Mouse (Mus musculus) midbrain, embryonic 11.5 days (tissue): ENCODE results near the gene Prokr2. TPM values are rescaled to one million over a fixed set of nuclear protein-coding genes. Genes with fewer than 3 reads are reported as not detected.
"Not testable (repeated sequence)": the region's sequence is repeated elsewhere in the genome, so short reads cannot be mapped to it uniquely, and the experiment has no call there.

ENCODE experiments used
- ATAC-seq: fragments of 200-750 bp; cut with Nextera tagmentation; 2 replicates; pipeline ENCODE4 v1.8.0; 2017; ENCODE audit warnings: moderate TSS enrichment, moderate library complexity; ENCODE audit not compliant: low FRiP score
- DNase-seq: peaks from one replicate; pipeline ENCODE4 v3.0.0; 2015; ENCODE audit warnings: low spot score; ENCODE audit errors: missing footprints
- H3K27ac ChIP-seq: fragments of 300-500 bp; sonication (generic); 2 replicates; pipeline ENCODE4 v1.5.1; 2014; ENCODE audit warnings: low read depth, low read length
- H3K27me3 ChIP-seq: fragments of 300-500 bp; sonication (generic); 2 replicates; pipeline ENCODE4 v1.6.1; 2014; ENCODE audit warnings: mild to moderate bottlenecking, low read length, moderate library complexity, mixed read lengths; ENCODE audit not compliant: control insufficient read depth, insufficient read depth
- H3K36me3 ChIP-seq: fragments of 300-500 bp; sonication (generic); 2 replicates; pipeline ENCODE4 v1.6.1; 2014; ENCODE audit warnings: mild to moderate bottlenecking, low read length, moderate library complexity, mixed read lengths; ENCODE audit not compliant: control insufficient read depth, insufficient read depth
- H3K4me1 ChIP-seq: fragments of 300-500 bp; sonication (generic); 2 replicates; pipeline ENCODE4 v1.6.1; 2014; ENCODE audit warnings: low read length; ENCODE audit not compliant: control insufficient read depth, insufficient read depth
- H3K4me2 ChIP-seq: fragments of 300-500 bp; sonication (generic); 2 replicates; pipeline ENCODE4 v1.6.1; 2014; ENCODE audit warnings: mild to moderate bottlenecking, moderate library complexity
- H3K4me3 ChIP-seq: fragments of 300-500 bp; sonication (generic); 2 replicates; pipeline ENCODE4 v1.5.1; 2014; ENCODE audit warnings: low read depth, low read length
- H3K9ac ChIP-seq: fragments of 300-500 bp; sonication (generic); 2 replicates; pipeline ENCODE4 v1.6.1; 2014; ENCODE audit warnings: low read length
- H3K9me3 ChIP-seq: fragments of 300-500 bp; sonication (generic); 2 replicates; pipeline ENCODE4 v1.6.1; 2016; ENCODE audit warnings: low read length; ENCODE audit not compliant: control insufficient read depth
- WGBS: fragments of 180-500 bp; shearing (Covaris S2); extraction: QIAGEN DNeasy Blood & Tissue Kit; methylation state at CpG from one replicate; pipeline ENCODE4 v1.1.7; 2014; 5-methylcytosine and 5-hydroxymethylcytosine counted together
- polyA plus RNA-seq: library from polyadenylated mRNA; unstranded; fragments of >200 nt; fragmentation: Nextera tagmentation; extraction: Ambion mirVana; gene quantifications from 2 replicates; pipeline ENCODE4 v1.2.1, GENCODE M21; 2014

Prokr2 gene
- polyA plus RNA-seq, 1 experiment from 2014 or later: 1.1 TPM

DNA sequence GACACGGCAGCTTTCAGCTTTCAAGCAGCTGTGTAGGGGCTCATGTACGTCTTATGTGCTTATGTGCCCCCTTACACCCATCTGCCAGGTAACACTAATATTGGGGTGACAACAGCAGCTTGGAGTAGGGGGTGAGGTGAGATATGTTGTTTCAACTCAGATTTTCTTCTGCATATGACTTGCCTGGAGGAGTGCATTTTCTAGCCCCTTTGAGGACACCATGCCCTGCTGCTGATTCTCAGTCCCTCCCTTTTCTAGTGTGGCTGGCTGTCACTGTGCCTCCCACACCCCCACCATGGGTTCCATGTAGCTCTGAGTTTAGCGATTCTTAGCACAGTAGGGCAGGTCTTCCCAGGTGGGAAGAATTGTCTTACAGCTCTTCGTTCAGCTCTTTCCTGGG, 83.8 kb downstream of the Prokr2 start:
- ATAC-seq (no peak), DNase-seq (peak; percentile 76)
- Histone ChIP-seq H3K36me3 (peaks cover 12% of the 10 kb centered on the region; the same call in 1 of the 2 replicates), H3K4me2 (no peak overlapping the region), H3K4me3 (no peak overlapping the region), H3K27me3 (no peaks in the 10 kb centered on the region), H3K9me3 (no peaks in the 10 kb centered on the region), H3K4me1 (no peaks in the 10 kb centered on the region), H3K27ac (no peak overlapping the region), H3K9ac (no peak overlapping the region)
- 96% methylated on average over 4 of the region's 4 CpGs for WGBS

DNA sequence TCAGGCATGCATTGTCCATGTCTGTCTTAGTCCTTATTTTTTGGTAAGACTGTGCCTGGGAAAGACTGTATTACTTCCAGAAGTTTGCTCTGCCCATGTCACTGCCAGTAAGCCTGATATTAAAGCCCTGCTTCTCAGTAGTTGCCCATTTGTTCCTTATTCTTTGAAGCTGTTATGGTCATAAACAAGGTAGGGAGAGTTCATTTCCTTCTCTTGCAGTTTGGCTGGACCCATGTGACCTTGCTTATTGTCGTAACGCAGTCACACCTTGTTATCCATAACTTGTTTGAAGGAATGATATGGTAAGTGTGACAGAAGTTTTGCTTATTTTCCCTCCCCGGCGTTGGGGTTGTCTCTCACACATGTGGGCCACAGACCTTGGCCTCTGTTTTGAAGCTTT, 87.0 kb downstream of the Prokr2 start:
- Histone ChIP-seq H3K9ac (no peak overlapping the region), H3K4me3 (no peak overlapping the region), H3K9me3 (no peaks in the 10 kb centered on the region), H3K36me3 (peaks cover 14% of the 10 kb centered on the region; the same call in 1 of the 2 replicates), H3K4me1 (no peaks in the 10 kb centered on the region), H3K4me2 (no peak overlapping the region), H3K27ac (no peak overlapping the region), H3K27me3 (no peaks in the 10 kb centered on the region)
- no peak for ATAC-seq
- no peak for DNase-seq
- WGBS: 96% methylated on average over 4 of the region's 4 CpGs

DNA sequence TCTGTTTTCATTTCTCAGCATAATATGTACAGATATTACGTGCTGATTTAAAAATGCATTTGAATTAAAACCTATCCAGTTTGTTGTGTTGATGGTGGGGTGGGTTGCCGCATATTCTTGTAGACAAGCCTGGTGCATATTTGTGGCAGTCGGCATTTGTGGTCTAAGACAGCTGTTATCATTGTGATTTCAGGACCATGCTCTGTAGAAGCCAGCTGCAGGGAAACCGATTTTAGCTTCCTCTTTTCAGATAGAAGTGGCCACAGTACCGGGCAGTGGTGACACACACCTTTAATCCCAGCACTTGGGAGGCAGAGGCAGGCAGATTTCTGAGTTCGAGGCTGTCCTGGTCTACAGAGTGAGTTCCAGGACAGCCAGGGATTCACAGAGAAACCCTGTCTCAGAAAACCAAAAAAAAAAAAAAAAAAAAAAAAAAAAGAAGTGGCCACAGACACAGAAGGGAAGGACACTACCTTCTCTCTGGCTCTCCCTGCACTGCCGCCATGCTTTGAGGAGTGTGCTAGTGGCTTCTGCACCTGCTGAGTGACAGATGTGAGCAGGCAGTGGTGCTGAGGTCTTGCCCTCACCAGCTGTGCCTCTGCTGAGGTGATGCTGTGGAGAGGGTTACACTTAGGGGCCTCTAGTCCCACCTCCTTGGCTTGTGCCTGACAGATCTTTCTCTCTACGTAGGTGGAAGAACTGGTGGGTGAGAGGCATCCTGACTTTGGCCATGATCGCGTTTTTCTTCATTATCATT, 91.4 kb downstream of the Prokr2 start:
- H3K36me3 ChIP-seq: peaks cover 9% of the 10 kb centered on the region; the same call in 1 of the 2 replicates
- whole genome bisulfite sequencing: 95% methylated on average over 10 of the region's 10 CpGs
- no peak overlapping the region for H3K27ac ChIP-seq
- peaks cover 8% of the 10 kb centered on the region; the same call in 1 of the 2 replicates for H3K4me1 ChIP-seq
- H3K9me3 ChIP-seq: no peaks in the 10 kb centered on the region
- no peak overlapping the region for H3K4me3 ChIP-seq
- H3K4me2 ChIP-seq: no peak overlapping the region
- DNase-seq (peak; percentile 23), ATAC-seq (no peak)
- no peak overlapping the region for H3K9ac ChIP-seq
- H3K27me3 ChIP-seq: no peaks in the 10 kb centered on the region

DNA sequence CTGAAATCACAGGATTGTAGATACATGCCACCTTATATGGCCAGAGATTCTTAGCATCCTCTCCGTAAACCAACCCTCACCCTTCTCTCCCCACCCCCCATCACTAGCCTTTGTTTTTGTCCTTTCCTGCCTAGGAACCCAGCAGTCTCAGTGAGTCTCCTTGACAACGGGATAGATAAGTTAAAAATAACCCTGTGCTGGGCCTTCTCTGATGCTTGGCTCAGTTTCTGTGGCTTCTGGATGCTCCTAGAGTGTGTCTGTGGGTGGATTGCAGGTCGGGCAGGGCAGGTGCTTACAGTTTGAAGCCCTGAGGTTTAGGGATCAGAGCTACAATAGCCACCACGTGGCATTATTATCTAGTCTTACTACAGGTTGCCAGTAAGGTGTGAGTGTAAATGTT, 93.2 kb downstream of the Prokr2 start:
- DNase-seq: no peak
- no peak overlapping the region for H3K27ac ChIP-seq
- peaks cover 8% of the 10 kb centered on the region; the same call in 1 of the 2 replicates for H3K4me1 ChIP-seq
- H3K9me3 ChIP-seq: no peaks in the 10 kb centered on the region
- no peaks in the 10 kb centered on the region for H3K27me3 ChIP-seq
- peaks cover 6% of the 10 kb centered on the region; the same call in 1 of the 2 replicates for H3K36me3 ChIP-seq
- peak; percentile 33; the same call in 1 of the 2 replicates for ATAC-seq
- H3K4me2 ChIP-seq: no peak overlapping the region
- H3K4me3 ChIP-seq: no peak overlapping the region
- WGBS: 34% methylated on average over 4 of the region's 4 CpGs
- no peak overlapping the region for H3K9ac ChIP-seq

DNA sequence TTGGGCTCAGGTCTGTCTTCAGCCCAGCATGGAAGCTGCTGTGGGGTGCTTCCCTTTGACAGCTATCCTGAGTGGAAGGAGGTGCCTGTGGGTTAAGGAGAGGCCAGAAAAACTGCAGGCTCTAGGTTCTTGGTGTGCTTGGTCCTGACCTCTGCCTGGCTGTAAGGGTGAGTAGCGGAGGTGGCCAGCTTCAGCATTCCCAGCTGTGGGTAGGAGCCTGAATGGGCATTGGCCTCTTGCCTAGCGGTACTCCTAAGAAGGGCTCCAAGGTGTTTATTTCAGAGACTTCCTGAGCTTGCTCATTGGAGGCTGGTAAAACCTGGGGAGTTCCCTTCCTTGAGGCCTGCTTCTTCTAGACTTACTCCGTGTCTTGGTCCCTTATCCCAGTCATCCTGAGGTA, 94.0 kb downstream of the Prokr2 start:
- Histone ChIP-seq H3K27ac (no peak overlapping the region), H3K9ac (no peak overlapping the region), H3K9me3 (no peaks in the 10 kb centered on the region), H3K4me3 (no peak overlapping the region), H3K36me3 (peaks cover 6% of the 10 kb centered on the region; the same call in 1 of the 2 replicates), H3K4me2 (no peak overlapping the region), H3K4me1 (peaks cover 8% of the 10 kb centered on the region; the same call in 1 of the 2 replicates), H3K27me3 (no peaks in the 10 kb centered on the region)
- ATAC-seq (no peak), DNase-seq (peak; percentile 83)
- WGBS: 62% methylated on average over 3 of the region's 3 CpGs

DNA sequence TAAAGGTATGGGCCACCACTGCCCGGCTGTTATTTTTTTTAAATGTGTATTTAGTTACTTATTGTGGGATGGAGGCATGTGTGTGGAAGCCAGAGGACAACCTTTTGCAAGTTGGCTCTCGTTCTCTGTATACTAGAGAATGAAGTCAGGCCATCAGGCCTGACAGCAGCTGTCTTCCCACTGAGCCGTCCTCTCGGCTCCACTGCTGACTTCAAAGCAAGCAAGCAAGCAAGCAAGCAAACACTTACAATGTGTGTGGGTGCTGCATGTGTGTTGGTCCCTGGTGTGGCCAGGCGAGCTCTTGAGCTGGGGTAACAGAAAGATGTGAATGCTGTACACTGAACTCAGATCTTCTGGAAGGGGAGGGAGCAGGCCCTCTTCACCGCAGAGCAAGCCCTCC, 94.4 kb downstream of the Prokr2 start:
- no peak for DNase-seq

DNA sequence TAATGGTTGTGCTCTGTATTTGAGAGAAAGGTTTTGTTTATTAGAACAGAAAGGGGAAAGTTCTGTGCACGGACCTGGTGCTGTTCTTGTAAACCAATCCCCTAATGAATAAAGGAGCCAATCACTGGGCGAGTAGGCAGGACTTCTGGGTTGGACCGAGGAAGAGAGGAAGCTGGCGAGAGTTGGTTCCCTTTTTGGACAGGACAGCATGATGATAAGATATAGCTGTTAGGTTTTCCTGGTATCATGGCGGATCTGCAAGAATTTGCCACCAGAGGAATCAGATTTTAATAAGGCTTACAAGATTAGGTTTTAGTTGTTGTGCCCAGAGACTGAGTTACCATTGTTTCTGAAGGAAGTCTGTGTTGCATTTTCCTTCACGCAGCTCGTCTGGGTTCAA, 96.0 kb downstream of the Prokr2 start:
- H3K27ac ChIP-seq, H3K27me3 ChIP-seq, H3K9ac ChIP-seq, H3K4me2 ChIP-seq, H3K9me3 ChIP-seq, H3K36me3 ChIP-seq, H3K4me3 ChIP-seq, H3K4me1 ChIP-seq, ATAC-seq: not testable (repeated sequence)
- 85% methylated on average over 5 of the region's 7 CpGs for WGBS
- peak; percentile 35 for DNase-seq

More for the DNA sequence above, 94.4 kb downstream of the Prokr2 start:
- H3K9ac ChIP-seq: no peak overlapping the region
- H3K4me3 ChIP-seq: no peak overlapping the region
- peaks cover 3% of the 10 kb centered on the region; the same call in 1 of the 2 replicates for H3K36me3 ChIP-seq
- WGBS: 71% methylated on average over 6 of the region's 6 CpGs
- H3K9me3 ChIP-seq: no peaks in the 10 kb centered on the region
- no peak for ATAC-seq
- H3K4me1 ChIP-seq: peaks cover 8% of the 10 kb centered on the region; the same call in 1 of the 2 replicates
- H3K4me2 ChIP-seq: no peak overlapping the region
- H3K27me3 ChIP-seq: no peaks in the 10 kb centered on the region
- H3K27ac ChIP-seq: no peak overlapping the region

Other genes starting within 250 kb of the Prokr2 start
- gene Slc23a2, start 240.3 kb downstream of the Prokr2 start, polyA plus RNA-seq: 9.8 and 9.9 TPM in 2 replicates
- 54.2 and 57.1 TPM in 2 replicates for gene Tmem230, start 137.6 kb downstream of the Prokr2 start, polyA plus RNA-seq
- gene Pcna, start 132.1 kb downstream of the Prokr2 start, polyA plus RNA-seq: 405 and 408 TPM in 2 replicates
- 25.6 and 30.7 TPM in 2 replicates for gene Cds2, start 122.3 kb downstream of the Prokr2 start, polyA plus RNA-seq
- 41.7 and 50.4 TPM in 2 replicates for gene Gpcpd1, start 202.3 kb upstream of the Prokr2 start, polyA plus RNA-seq